Mouse (Mus musculus) E14TG2a.4 (cell line): Measurements from ENCODE around the gene Bbx.

Experiments used
- CTCF ChIP-seq: conservative IDR thresholded peaks from 2 replicates; pipeline ENCODE4 v1.5.1; 2014; ENCODE audit warnings: low read length
- NANOG ChIP-seq: IDR thresholded peaks from 2 replicates; pipeline ENCODE4 v1.6.1; 2014; ENCODE audit warnings: borderline replicate concordance, low read length, mixed read lengths
- POU5F1 ChIP-seq: IDR thresholded peaks from 2 replicates; pipeline ENCODE4 v1.6.1; 2014; ENCODE audit warnings: low read length, borderline replicate concordance

DNA sequence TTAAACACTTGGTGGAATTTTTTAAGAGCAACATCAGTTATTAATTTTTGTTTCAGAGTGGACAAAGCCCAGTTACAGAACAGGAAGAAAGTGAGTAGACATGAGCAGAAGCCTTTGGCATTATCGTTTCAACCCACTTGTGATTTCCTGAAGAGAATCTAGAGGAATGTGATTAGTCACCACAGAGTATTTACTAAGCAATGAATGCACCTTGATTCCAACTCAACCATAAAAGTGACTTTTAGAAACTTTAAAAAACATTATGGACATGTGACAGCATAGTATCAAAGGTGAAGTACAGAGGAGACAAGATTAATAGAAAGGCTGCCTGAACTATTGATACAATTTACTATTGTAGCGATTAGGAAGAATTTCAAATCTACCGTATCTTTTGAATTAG is 183.2 kb downstream of the Bbx start:
- TF ChIP-seq CTCF = no peak
- TF ChIP-seq POU5F1 = no peak
- TF ChIP-seq NANOG = no peak
